Mouse (Mus musculus): ENCODE measurements around the gene Arhgef39. TPM values are rescaled to one million over a fixed set of nuclear protein-coding genes. Genes with fewer than 3 reads are reported as not detected.

The Arhgef39 gene
- total RNA-seq (2015) (44.2 and 55.1 TPM in 2 replicates), total RNA-seq (2017) (47.5 and 65.0 TPM in 2 replicates)

- peak; percentile 73 for ATAC-seq (replicated peaks; ENCODE audit: poor library complexity)
Measured at GRCm38 (mm10) chr4:43499407-43500333, at the start of gene Arhgef39. TSS of gene Arhgef39 (minus strand) at chr4:43499695.

DNA sequence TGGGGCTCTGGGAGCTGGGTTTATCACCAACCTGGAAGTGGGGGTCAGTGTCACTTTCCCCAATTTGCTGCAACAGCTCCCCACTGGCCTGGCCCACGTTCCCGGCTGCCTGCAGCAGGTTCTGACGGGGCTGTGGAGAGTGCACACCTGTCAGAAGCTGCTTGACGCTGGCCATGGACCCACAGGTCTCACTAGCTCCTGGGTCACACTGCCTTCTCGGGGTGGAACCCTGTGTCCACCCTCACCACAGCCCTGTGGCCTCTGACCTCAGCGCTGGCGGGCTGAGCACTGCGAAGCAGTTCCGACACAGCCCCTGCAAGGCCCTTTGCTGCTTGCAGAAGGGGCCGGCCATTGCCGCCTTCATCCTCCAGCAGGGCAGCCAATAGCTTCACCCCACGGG is 49.6 kb upstream of the Arhgef39 start:
- ATAC-seq (replicated peaks; ENCODE audit: poor library complexity), result no peak

- no peak for ATAC-seq (replicated peaks; ENCODE audit: poor library complexity)
Measured at GRCm38 (mm10) chr4:43547160-43547559, 47.7 kb upstream of the Arhgef39 start.

GRCm38 (mm10) chr4:43546375-43547047 is 47.0 kb upstream of the Arhgef39 start:
- ATAC-seq (replicated peaks; ENCODE audit: poor library complexity), result no peak

DNA sequence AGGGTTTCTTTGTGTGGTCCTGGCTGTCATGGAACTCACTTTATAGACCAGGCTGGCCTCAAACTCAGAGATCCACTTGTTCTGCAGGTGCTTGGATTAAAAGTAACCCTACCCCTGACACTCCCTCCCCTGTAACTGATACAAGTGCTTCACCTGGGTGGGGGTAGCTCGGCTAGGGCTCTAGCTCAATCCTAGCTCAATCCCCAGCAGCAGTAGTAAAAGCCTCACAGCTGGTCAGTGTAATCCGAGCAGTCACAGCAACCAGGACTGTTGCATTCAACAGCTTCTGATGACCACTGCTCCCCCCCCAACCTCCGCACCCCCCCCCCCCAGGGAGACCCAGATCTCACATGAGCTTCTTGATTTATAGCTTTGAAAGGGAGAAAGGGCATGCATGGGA is 42.5 kb upstream of the Arhgef39 start:
- no peak for ATAC-seq (replicated peaks; ENCODE audit: poor library complexity)

GRCm38 (mm10) chr4:43536031-43536430 is 36.5 kb upstream of the Arhgef39 start:
- no peak for ATAC-seq (replicated peaks; ENCODE audit: poor library complexity)

DNA sequence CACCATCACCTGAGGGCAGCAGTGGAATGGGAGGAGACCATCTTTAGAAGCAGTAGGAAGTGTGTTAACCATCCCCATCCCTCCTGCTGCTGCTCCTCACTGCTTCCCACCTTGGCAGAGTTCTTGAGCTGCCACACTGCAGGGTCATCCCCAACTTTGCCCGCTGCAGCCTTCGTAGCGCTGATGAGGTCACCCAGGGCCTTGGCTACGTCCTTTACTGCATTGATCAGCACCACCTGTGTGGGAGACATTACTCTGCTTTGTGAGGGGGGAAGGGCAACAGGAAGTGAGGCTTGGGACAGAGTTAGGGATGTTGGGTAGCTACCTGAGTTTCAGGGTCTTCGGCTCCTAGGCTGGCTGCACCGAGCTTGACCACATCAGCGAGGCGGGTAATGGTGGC is 36.1 kb upstream of the Arhgef39 start:
- ATAC-seq (replicated peaks; ENCODE audit: poor library complexity), result no peak

DNA sequence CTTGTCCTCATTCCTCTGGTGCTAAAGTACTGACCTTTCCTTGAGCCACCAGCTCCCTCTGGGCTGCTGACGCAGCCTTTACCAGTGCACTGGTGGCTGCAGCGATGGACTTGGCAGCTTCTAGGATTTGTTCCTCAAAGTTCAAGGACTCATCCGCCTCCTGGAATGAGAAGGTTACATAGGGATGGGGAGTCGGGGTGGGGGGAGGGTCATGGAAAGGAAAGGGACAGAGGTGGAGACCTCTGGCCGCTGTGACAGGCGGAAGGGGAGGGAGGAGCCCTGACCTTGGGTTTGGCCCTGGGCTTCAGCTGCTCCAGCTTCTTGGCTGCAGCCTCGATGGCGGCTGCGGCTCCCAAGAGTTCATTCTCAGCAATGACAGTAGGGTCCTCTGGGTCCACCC is 33.8 kb upstream of the Arhgef39 start:
- no peak for ATAC-seq (replicated peaks; ENCODE audit: poor library complexity)

GRCm38 (mm10) chr4:43530581-43530980 is 31.1 kb upstream of the Arhgef39 start:
- peak; percentile 86 for ATAC-seq (replicated peaks; ENCODE audit: poor library complexity)

DNA sequence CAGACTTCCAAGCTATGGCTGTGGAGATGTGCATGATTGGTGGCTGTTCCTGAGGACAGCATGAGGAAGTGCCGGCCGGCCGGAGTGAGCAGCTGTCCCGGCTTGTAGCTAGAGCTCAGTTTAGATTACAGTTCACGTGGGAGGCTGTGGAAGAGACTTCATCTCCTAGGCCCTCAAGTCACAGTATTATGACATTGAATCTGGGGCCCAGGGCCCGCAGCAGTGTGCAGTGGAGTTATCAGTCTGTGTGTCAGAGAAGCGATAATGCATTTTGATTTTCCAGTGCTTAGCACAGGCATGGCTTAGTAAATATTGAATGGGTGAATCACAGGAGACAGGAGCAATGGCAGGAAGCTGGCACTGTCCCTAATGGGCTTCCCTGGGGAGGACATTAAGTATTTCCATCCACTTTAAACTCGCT is 30.6 kb upstream of the Arhgef39 start:
- ATAC-seq (replicated peaks; ENCODE audit: poor library complexity), result no peak

GRCm38 (mm10) chr4:43528487-43528886 is 29.0 kb upstream of the Arhgef39 start:
- no peak for ATAC-seq (replicated peaks; ENCODE audit: poor library complexity)

DNA sequence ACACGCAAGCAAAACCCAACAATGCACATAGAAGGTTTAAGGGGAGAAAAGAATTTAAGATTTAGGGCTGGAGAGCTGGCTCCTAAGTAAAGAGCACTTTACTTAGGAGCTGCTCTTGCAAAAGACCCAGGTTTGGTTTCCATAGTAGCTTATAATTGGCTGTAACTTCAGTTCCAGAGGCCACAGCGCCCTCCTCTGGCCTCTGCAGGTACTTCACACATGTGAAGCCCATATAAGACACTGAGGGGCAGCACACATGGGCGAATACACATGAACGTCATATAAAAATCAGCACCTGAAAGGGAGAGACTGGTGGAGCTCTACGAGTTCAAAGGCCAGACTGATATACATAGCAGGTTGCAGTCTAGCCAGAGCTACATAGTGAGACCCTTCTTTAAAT is 28.4 kb upstream of the Arhgef39 start:
- 0 out of 2 replicates have a peak, but pooled peaks have one; percentile 24 for ATAC-seq (replicated peaks; ENCODE audit: poor library complexity)

DNA sequence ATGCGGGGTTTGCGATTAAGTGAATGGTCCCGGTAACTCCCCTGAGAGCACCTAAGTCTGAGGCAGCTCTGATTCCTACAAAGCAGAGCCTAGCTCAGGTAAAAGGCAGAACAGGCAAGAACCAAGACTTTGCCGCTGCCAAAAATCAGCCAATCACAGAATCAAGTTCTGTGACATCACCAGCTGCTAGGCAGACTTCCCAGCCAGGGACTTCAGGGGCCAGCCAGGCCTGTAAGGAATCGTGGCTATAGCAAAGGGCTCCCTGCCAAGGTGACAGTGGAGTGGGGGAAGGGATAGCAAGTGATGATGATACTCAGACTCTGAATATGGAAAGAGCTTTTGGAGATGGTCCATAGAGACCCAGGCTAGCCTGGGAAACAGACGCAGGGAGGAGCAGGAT is 20.5 kb upstream of the Arhgef39 start:
- ATAC-seq (replicated peaks; ENCODE audit: poor library complexity), result peak; percentile 62

- no peak for ATAC-seq (replicated peaks; ENCODE audit: poor library complexity)
Measured at GRCm38 (mm10) chr4:43519551-43519950, 20.1 kb upstream of the Arhgef39 start.

DNA sequence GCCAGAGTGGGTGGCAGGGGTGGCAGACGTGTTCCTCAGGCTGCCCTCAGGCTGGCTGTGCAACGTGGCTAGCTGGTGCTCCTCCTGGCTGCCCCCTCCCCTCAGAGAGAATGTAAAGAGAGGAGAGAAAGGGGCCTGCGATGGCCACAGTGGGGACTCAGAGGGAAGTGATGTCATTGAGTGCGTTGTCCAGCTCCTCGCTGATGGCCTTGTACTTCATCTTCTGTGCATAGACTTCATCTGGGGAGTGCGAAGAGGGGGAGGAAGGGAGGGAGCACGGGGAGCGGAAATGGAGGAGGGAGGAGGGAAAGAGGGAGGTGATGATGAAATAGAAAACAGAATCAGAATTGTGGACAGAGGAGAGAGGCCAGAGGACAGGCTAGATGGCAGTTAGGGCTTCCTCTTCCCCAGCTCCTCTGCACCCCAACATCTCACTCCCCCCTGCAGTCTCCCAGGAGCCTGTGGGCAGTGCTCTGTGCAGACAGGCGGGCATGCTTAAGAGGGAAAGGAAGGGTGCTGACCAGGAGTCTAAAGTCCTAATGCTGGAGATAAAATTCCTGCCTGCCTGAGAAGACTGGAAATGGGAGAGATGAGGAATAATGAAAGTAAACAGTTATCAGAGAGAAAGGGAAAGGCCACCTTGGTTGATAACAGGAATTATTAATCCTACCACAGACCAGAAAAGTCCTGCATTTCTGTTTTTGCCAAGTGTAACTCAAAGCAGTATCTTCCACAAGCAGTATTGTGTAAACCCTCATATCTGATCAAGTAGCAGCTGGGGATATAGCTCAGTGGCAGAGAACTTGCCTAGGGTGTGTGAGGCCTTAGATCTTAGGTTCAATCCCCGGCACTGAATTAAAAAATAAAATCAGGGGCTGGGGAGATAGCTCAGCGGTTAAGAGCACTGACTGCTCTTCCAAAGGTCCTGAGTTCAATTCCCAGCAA is 16.5 kb upstream of the Arhgef39 start:
- peak; percentile 51 for ATAC-seq (replicated peaks; ENCODE audit: poor library complexity)

- no peak for ATAC-seq (replicated peaks; ENCODE audit: poor library complexity)
Measured at GRCm38 (mm10) chr4:43513791-43514190, 14.3 kb upstream of the Arhgef39 start.

GRCm38 (mm10) chr4:43513300-43513699 is 13.8 kb upstream of the Arhgef39 start:
- no peak for ATAC-seq (replicated peaks; ENCODE audit: poor library complexity)

DNA sequence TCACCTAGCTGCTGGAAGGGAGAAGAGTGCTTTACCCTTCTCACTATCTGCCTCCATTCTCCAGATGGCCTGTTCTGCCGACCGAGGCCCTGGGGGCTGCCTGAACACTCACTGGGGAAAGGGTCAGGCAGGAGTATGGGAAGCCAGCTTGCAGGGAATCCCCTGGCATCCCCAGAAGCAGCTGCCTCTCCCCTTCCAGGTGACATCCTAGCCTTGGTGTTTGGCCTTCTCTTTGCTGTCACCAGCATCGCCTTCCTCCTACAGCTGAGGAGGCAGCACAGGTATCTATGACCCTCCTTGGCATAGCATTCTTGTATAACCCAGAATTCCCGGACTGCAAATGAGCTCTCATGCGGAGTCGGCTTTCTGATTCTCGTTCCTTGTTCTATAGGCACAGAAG is 13.2 kb upstream of the Arhgef39 start:
- ATAC-seq (replicated peaks; ENCODE audit: poor library complexity), result no peak

DNA sequence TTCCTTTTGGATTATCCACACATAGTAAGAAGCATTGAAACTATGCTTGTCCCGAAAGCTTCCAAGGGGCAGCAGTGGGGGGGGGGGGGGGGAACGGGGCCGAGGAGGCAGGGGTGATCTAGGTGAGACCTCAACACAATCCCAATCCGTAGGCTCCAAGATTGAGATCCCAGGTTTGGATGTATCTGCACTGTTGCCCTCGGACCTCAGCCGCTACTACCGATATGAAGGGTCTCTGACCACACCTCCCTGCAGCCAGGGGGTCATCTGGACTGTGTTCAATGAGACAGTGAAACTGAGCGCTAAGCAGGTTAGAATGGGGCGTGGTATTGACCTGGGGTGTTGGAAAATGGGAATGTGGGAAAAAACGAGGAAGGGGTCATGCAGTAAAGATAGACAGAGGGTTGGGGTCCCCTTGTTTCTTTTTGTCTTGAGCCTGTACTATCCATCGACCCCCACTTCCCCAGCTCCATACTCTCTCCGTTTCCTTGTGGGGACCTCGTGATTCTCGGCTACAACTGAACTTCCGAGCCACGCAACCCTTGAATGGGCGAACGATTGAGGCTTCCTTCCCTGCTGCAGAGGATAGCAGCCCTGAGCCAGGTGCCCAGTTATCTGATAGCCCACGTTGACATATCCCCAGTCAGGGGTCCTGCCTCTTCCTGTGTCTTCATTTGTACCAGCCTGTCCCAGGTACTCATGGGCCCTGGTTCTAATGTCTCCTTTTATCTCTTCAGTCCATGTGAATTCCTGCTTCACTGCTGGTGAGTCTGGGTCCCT is 12.4 kb upstream of the Arhgef39 start:
- no peak for ATAC-seq (replicated peaks; ENCODE audit: poor library complexity)

DNA sequence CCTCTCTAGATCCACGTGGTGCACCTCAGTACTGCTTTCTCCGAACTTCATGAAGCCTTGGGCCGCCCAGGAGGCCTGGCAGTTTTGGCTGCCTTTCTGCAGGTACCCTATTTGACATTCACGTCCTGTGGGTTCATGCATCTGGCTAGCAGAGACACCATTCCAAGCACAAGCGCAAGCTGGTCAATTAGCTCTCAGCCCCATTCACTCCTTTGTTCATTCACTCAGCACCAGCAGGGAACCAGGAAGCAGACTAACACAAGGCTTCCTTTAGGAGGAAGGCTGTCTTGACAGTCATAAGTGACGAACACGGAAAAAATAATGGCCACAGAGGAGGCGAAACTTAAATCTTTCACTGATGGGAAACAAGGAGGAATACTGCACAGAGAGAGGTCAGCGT is 9.6 kb upstream of the Arhgef39 start:
- ATAC-seq (replicated peaks; ENCODE audit: poor library complexity), result peak; percentile 12
